Mouse (Mus musculus) lung, postnatal 0 days (tissue): ENCODE data around the gene Dph5.

ENCODE experiments used
- CTCF ChIP-seq: IDR thresholded peaks from 2 replicates; pipeline ENCODE4 v1.5.1; 2016; ENCODE audit warnings: antibody characterized with exemption, mild to moderate bottlenecking
- EP300 ChIP-seq: IDR thresholded peaks from 2 replicates; pipeline ENCODE4 v1.6.1; 2016; ENCODE audit warnings: antibody characterized with exemption, mild to moderate bottlenecking, control low read depth

DNA sequence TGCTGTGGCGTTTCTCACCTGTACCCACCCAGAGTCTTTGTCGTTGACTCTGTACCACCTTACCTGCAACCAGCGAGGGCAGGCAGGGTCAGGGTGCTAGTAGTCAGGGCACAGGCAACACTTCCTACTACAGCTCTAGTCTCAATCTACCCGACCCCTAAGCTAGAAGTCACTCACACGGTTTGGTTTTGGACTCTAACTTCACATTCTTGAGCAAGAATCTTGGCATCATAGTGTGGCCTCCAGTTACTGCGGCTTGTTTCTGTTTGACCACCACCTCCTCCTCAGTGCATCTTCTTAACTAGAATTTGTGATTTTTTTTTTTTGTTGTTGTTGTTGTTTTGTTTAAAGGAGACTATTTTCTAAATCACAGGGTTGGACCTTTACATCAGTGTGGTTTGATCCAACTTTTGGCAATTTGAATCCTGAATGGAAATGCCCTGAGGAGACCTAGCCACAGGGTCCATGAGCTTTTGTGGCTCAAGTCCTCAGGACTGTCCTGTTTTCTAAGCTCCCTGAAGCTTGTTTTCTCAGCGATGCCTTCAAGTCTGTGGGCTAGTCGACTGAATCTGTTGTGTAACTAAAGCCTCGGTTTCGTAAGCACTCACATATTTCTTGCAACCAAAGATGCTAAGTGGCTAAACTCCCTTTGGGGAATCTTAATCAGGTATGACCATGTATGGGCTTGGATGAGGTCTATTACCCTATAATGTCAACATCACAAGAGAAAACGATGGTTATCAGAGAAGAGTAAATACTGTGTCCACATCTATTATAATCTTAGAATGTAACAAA is 38.8 kb upstream of the Dph5 start:
- TF ChIP-seq CTCF (no peak), EP300 (no peak)
